Mouse (Mus musculus) myocyte (in vitro differentiated cells): ENCODE results near the gene Nosip. TPM values are rescaled to one million over a fixed set of nuclear protein-coding genes. Genes with fewer than 3 reads are reported as not detected.
A peak's percentile ranks its signal among the peaks of the same experiment; 100 is the strongest.

Source experiments
- H3K27me3 ChIP-seq: one replicate; pipeline ENCODE4 v1.6.1; 2011; ENCODE audit not compliant: control insufficient read depth, insufficient read depth, insufficient read length
- H3K36me3 ChIP-seq: one replicate; pipeline ENCODE4 v1.6.1; 2011; ENCODE audit not compliant: control insufficient read depth, insufficient read depth
- H3K4me2 ChIP-seq: one replicate; pipeline ENCODE4 v1.6.1; 2011; ENCODE audit warnings: low read depth, control low read depth
- H3K4me3 ChIP-seq: one replicate; pipeline ENCODE4 v1.5.1; 2011; ENCODE audit warnings: mild to moderate bottlenecking, control low read depth, moderate library complexity
- H3K79me2 ChIP-seq: one replicate; pipeline ENCODE4 v1.6.1; 2011; ENCODE audit not compliant: control insufficient read depth, insufficient read depth
- H3ac ChIP-seq: one replicate; pipeline ENCODE4 v1.6.1; 2011; ENCODE audit not compliant: control insufficient read depth, insufficient read length
- CEBPB ChIP-seq: IDR thresholded peaks from 2 replicates; pipeline ENCODE4 v1.6.1; 2011; ENCODE audit warnings: mild to moderate bottlenecking, moderate library complexity; ENCODE audit not compliant: poor library complexity, insufficient read depth, severe bottlenecking
- E2F4 ChIP-seq: IDR thresholded peaks from one replicate; pipeline ENCODE4 v1.6.1; 2011; ENCODE audit warnings: mild to moderate bottlenecking, control low read depth, moderate library complexity; ENCODE audit not compliant: insufficient read depth
- MAX ChIP-seq: IDR thresholded peaks from one replicate; pipeline ENCODE4 v1.6.1; 2011; ENCODE audit warnings: low read depth, mild to moderate bottlenecking, control low read depth
- MYOD1 ChIP-seq, 3 experiments: IDR thresholded peaks; one replicate each; pipeline ENCODE4 v1.6.1; 2011; ENCODE audit warnings: control low read depth in 2 of 3, low read depth in 2 of 3, mild to moderate bottlenecking in 2 of 3, moderate library complexity in 1 of 3; ENCODE audit not compliant: insufficient read length in 2 of 3, control insufficient read depth in 1 of 3
- MYOG ChIP-seq, 3 experiments: IDR thresholded peaks; one replicate each; pipeline ENCODE4 v1.6.1; 2011; ENCODE audit warnings: control low read depth in 2 of 3, low read depth in 2 of 3, mild to moderate bottlenecking in 2 of 3; ENCODE audit not compliant: insufficient read length in 2 of 3, control insufficient read depth in 1 of 3, insufficient read depth in 1 of 3
- POLR2A ChIP-seq: IDR thresholded peaks from one replicate; pipeline ENCODE4 v1.6.1; 2011; ENCODE audit warnings: low read depth, mild to moderate bottlenecking, control low read depth, moderate library complexity; ENCODE audit not compliant: insufficient read length
- POLR2AphosphoS2 ChIP-seq: IDR thresholded peaks from one replicate; pipeline ENCODE4 v1.6.1; 2011; ENCODE audit warnings: low read depth, control low read depth; ENCODE audit not compliant: insufficient read length
- REST ChIP-seq: IDR thresholded peaks from one replicate; pipeline ENCODE4 v1.6.1; 2011; ENCODE audit warnings: mild to moderate bottlenecking, control low read depth, moderate library complexity; ENCODE audit not compliant: insufficient read depth, insufficient read length
- SRF ChIP-seq: IDR thresholded peaks from one replicate; pipeline ENCODE4 v1.6.1; 2011; ENCODE audit warnings: low read depth; ENCODE audit not compliant: control insufficient read depth, insufficient read length
- TCF12 ChIP-seq: IDR thresholded peaks from one replicate; pipeline ENCODE4 v1.6.1; 2011; ENCODE audit warnings: mild to moderate bottlenecking, control low read depth; ENCODE audit not compliant: poor library complexity, insufficient read depth, severe bottlenecking
- TCF3 ChIP-seq: IDR thresholded peaks from one replicate; pipeline ENCODE4 v1.6.1; 2011; ENCODE audit warnings: low read depth, control low read depth; ENCODE audit not compliant: insufficient read length
- USF1 ChIP-seq: IDR thresholded peaks from one replicate; pipeline ENCODE4 v1.6.1; 2011; ENCODE audit warnings: low read depth, mild to moderate bottlenecking, control low read depth, moderate library complexity
- polyA plus RNA-seq: library from polyadenylated mRNA; unstranded; fragments of >200 nt; fragmentation: generic; extraction: Trizol; gene quantifications from one replicate; pipeline ENCODE4 v1.2.1, GENCODE M21; 2012; ENCODE audit warnings: missing spikeins

Gene Nosip
- polyA plus RNA-seq, 1 experiment, result 66.1 TPM

DNA sequence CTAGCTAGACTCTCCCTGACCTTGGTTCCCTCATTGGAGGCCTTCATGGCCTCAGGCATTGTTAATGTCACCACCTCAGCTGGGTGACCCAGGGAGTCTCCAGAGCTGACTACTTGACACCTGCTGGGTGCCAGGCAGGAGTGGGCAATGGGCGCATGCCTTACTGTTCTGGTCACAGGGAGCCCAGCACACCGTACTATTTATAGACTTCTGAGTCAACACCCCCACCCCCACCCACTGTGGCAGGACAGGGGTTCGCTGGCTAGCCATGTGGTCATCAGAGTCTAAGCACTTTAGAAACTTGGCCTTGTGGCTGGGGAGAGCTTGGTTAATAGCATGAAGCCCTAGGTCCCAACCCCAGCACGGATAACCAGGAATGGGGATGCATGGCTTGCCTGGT lies 13.2 kb downstream of the Nosip start:
- no peak overlapping the region for H3K4me3 ChIP-seq
- H3ac ChIP-seq, result no peak overlapping the region
- peak overlapping the region; percentile 49 for H3K4me2 ChIP-seq

DNA sequence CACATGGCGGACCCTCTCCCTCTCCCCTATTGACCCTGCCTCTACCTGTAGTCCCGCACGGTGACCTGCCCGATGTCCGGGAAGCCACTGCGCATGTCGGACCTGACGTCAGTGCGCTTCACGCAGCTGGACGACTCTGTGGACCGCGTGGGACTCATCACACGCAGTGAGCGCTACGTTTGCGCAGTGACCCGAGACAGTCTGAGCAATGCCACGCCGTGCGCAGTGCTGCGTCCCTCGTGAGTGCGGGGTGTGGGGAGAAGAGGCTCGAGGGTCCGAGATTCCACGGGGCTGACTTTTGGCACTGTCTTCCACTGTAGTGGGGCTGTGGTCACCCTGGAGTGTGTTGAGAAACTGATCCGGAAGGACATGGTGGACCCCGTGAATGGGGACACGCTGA lies 14.3 kb downstream of the Nosip start:
- H3ac ChIP-seq, result no peak overlapping the region
- no peaks in the 10 kb centered on the region for H3K36me3 ChIP-seq
- TF ChIP-seq POLR2AphosphoS2 (no peak), POLR2A (peak; percentile 11), MYOG (IDR thresholded peaks at IDR 0.05; ENCODE audit: control insufficient read depth in 1 of 3, insufficient read depth in 1 of 3, insufficient read length in 2 of 3, low read depth in 2 of 3) (peak in 1 of 3 experiments; percentile 14), MAX (no peak), TCF3 (no peak), CEBPB (no peak), TCF12 (no peak), E2F4 (no peak), SRF (no peak), MYOD1 (IDR thresholded peaks at IDR 0.05; ENCODE audit: control insufficient read depth in 1 of 3, insufficient read length in 2 of 3, low read depth in 2 of 3) (no peak), USF1 (no peak), REST (no peak)
- H3K4me3 ChIP-seq, result no peak overlapping the region
- no peak overlapping the region for H3K4me2 ChIP-seq
- H3K79me2 ChIP-seq, result peaks cover 24% of the 10 kb centered on the region
- no peaks in the 10 kb centered on the region for H3K27me3 ChIP-seq

More for the DNA sequence above, 13.2 kb downstream of the Nosip start:
- peaks cover 35% of the 10 kb centered on the region for H3K79me2 ChIP-seq
- H3K36me3 ChIP-seq, result no peaks in the 10 kb centered on the region
- no peaks in the 10 kb centered on the region for H3K27me3 ChIP-seq
- no peak for TF ChIP-seq TCF12
- peak in 2 of 3 experiments; percentile 70 to 85 for TF ChIP-seq MYOD1 (IDR thresholded peaks at IDR 0.05; ENCODE audit: control insufficient read depth in 1 of 3, insufficient read length in 2 of 3, low read depth in 2 of 3)
- no peak for TF ChIP-seq POLR2AphosphoS2
- no peak for TF ChIP-seq E2F4
- no peak for TF ChIP-seq CEBPB
- no peak for TF ChIP-seq USF1
- no peak for TF ChIP-seq SRF
- no peak for TF ChIP-seq TCF3
- no peak for TF ChIP-seq REST
- TF ChIP-seq POLR2A, result no peak
- TF ChIP-seq MAX, result no peak
- peak in 2 of 3 experiments; percentile 47 to 83 for TF ChIP-seq MYOG (IDR thresholded peaks at IDR 0.05; ENCODE audit: control insufficient read depth in 1 of 3, insufficient read depth in 1 of 3, insufficient read length in 2 of 3, low read depth in 2 of 3)

DNA sequence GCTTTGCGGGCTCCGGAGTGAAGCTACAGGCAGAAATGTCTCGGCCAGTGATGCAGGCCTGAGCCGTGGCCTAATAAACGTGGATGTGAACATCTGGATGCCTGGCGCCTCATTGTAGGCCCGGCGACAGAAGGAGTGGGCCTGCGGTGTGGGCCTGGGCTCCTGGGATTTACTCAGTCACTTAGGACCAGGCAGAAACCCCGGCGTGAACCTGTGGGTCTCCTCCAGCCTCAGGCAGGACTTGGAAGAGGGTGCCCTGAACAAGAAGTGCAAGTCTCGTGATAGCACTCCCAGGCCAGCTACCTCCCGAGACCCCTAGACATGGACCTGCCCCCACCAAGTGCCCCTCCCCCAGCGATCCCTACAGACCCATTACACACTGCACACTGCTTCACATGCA lies 15.1 kb downstream of the Nosip start:
- Histone ChIP-seq H3ac (no peak overlapping the region), H3K4me3 (no peak overlapping the region), H3K27me3 (no peaks in the 10 kb centered on the region), H3K4me2 (no peak overlapping the region), H3K79me2 (peaks cover 16% of the 10 kb centered on the region), H3K36me3 (no peaks in the 10 kb centered on the region)
- TF ChIP-seq TCF3 (no peak), MYOG (IDR thresholded peaks at IDR 0.05; ENCODE audit: control insufficient read depth in 1 of 3, insufficient read depth in 1 of 3, insufficient read length in 2 of 3, low read depth in 2 of 3) (no peak), SRF (no peak), USF1 (no peak), TCF12 (no peak), MYOD1 (IDR thresholded peaks at IDR 0.05; ENCODE audit: control insufficient read depth in 1 of 3, insufficient read length in 2 of 3, low read depth in 2 of 3) (no peak), MAX (no peak), E2F4 (no peak), REST (no peak), CEBPB (no peak), POLR2AphosphoS2 (no peak)

DNA sequence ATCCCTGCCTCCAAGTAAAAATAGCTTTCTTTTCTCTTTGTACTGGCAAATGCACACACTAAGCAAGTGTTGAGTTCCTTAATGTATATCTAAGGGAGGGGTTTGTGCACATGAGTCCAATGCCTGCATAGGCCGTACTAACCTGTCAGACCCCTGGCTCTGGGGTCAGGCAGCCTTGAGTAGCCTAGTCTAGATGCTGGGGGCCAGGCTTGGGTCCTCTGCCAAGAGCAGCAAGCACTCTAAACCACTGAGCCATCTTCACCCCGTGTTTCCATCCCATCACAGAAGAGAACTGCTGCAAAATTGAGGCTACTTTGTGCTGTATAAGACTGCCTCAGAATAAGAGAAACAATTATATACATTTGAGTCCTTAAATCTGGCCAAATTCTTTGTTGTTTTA lies 15.6 kb downstream of the Nosip start:
- no peak overlapping the region for H3K4me2 ChIP-seq
- no peak overlapping the region for H3ac ChIP-seq
- no peaks in the 10 kb centered on the region for H3K36me3 ChIP-seq
- H3K4me3 ChIP-seq, result no peak overlapping the region
- H3K27me3 ChIP-seq, result no peaks in the 10 kb centered on the region
- H3K79me2 ChIP-seq, result peaks cover 12% of the 10 kb centered on the region
- TF ChIP-seq SRF (no peak), POLR2A (no peak)

DNA sequence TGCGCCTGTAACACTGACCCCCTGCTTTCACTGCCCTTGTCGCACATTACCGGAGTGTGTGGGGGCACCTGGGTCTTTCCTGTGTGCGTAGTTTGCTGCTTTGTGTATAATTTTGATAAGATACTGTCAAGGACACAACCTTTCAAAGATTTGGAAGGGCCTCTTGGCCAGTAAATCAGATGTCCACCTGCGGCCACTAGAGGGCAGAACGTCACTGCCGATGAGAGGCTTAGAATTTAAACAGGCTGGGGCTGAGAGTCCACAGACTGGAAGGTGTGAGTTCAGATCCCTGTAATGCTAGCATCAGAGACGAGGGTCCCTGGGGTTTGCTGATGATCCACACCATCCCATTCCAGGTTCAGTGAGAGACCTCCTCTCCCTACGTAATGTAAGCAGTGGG lies 16.3 kb downstream of the Nosip start:
- H3K4me2 ChIP-seq, result no peak overlapping the region
- no peak overlapping the region for H3ac ChIP-seq
- no peak overlapping the region for H3K4me3 ChIP-seq
- no peaks in the 10 kb centered on the region for H3K27me3 ChIP-seq
- H3K79me2 ChIP-seq, result peaks cover 5% of the 10 kb centered on the region
- H3K36me3 ChIP-seq, result no peaks in the 10 kb centered on the region
- TF ChIP-seq CEBPB (no peak), POLR2AphosphoS2 (peak; percentile 12)
